In genomic region chr8:44933478-44933877, GRCm38 (mm10) we compare ENCODE assay signal across 8 mouse cellular contexts. TPM values are rescaled to one million over a fixed set of nuclear protein-coding genes. Genes with fewer than 3 reads are reported as not detected.
DNase-seq lines count a peak whose midpoint lies in the region; ATAC-seq and TF ChIP-seq lines count a peak whose summit lies in the region.

No protein-coding gene starts in this region.

- 0 out of 2 replicates have a peak, but pooled peaks cover 2% of the 10 kb centered on the region for H3K9me3 ChIP-seq in limb, embryonic 11.5 days (ENCODE audit: control insufficient read depth, low read length)
- no peaks in the 10 kb centered on the region for H3K9me3 ChIP-seq in limb, embryonic 10.5 days (replicated peaks)
- H3K9me3 ChIP-seq in hindbrain, embryonic 16.5 days (ENCODE audit: control insufficient read depth, low read length), result peaks cover 2% of the 10 kb centered on the region; the same call in 1 of the 2 replicates
- H3K9me3 ChIP-seq in neural tube, embryonic 15.5 days (replicated peaks), result no peaks in the 10 kb centered on the region

- no peak overlapping the region for H3K4me3 ChIP-seq in limb, embryonic 11.5 days (ENCODE audit: low read depth, low read length)
- H3K4me3 ChIP-seq in limb, embryonic 10.5 days, result no peak overlapping the region
- peak overlapping the region; percentile 89 for H3K4me3 ChIP-seq in hindbrain, embryonic 16.5 days (ENCODE audit: low read length)
- peak overlapping the region; percentile 81 for H3K4me3 ChIP-seq in neural tube, embryonic 15.5 days (replicated peaks)
- H3K4me3 ChIP-seq in thymus, adult 2 months (ENCODE audit: control insufficient read depth, insufficient read depth, low read length), result no peak overlapping the region

- ATAC-seq in limb, embryonic 11.5 days (ENCODE audit: insufficient number of reproducible peaks, low FRiP score, low TSS enrichment, low read depth), result no peak
- ATAC-seq in hindbrain, embryonic 16.5 days, result no peak
- no peak for ATAC-seq in neural tube, embryonic 15.5 days (ENCODE audit: low FRiP score)

- TF ChIP-seq POLR2A in thymus, adult 2 months (IDR thresholded peaks at IDR 0.05; ENCODE audit: control insufficient read depth, extremely low read depth, insufficient read depth, low read length, poor library complexity), result no peak

- no peak overlapping the region for H3K9ac ChIP-seq in limb, embryonic 11.5 days (ENCODE audit: low read length)
- H3K9ac ChIP-seq in hindbrain, embryonic 16.5 days (ENCODE audit: low read depth, low read length), result no peak overlapping the region
- H3K9ac ChIP-seq in neural tube, embryonic 15.5 days (replicated peaks), result no peak overlapping the region

- 50% methylated on average over 6 of the region's 6 CpGs for WGBS in limb, embryonic 11.5 days
- WGBS in limb, embryonic 10.5 days, result 47% methylated on average over 6 of the region's 6 CpGs
- WGBS in hindbrain, embryonic 16.5 days, result 42% methylated on average over 6 of the region's 6 CpGs
- 46% methylated on average over 6 of the region's 6 CpGs for WGBS in neural tube, embryonic 15.5 days
- WGBS in thymus, adult 2 months, result 64% methylated on average over 6 of the region's 6 CpGs

- peak overlapping the region; percentile 67; the same call in 1 of the 2 replicates for H3K4me2 ChIP-seq in limb, embryonic 11.5 days (ENCODE audit: low read depth, severe bottlenecking)
- H3K4me2 ChIP-seq in hindbrain, embryonic 16.5 days (ENCODE audit: low read length), result peak overlapping the region; percentile 96
- peak overlapping the region; percentile 95 for H3K4me2 ChIP-seq in neural tube, embryonic 15.5 days

- H3K4me1 ChIP-seq in limb, embryonic 11.5 days (ENCODE audit: control insufficient read depth, insufficient read depth, low read length), result no peaks in the 10 kb centered on the region
- peaks cover 6% of the 10 kb centered on the region; the same call in 1 of the 2 replicates for H3K4me1 ChIP-seq in limb, embryonic 10.5 days
- no peaks in the 10 kb centered on the region; the same call in 1 of the 2 replicates for H3K4me1 ChIP-seq in hindbrain, embryonic 16.5 days (ENCODE audit: control insufficient read depth, insufficient read depth, low read depth, low read length)
- H3K4me1 ChIP-seq in neural tube, embryonic 15.5 days, result peaks cover 7% of the 10 kb centered on the region; the same call in 1 of the 2 replicates
- H3K4me1 ChIP-seq in thymus, adult 2 months (replicated peaks; ENCODE audit: control insufficient read depth, insufficient read depth, low read length), result no peaks in the 10 kb centered on the region

- no peak for TF ChIP-seq CTCF in thymus, adult 2 months (IDR thresholded peaks at IDR 0.05; ENCODE audit: borderline replicate concordance, control insufficient read depth, extremely low read depth, insufficient read depth, low read length, poor library complexity)

- no peaks in the 10 kb centered on the region for H3K27me3 ChIP-seq in limb, embryonic 11.5 days (ENCODE audit: control insufficient read depth, insufficient read depth, low read length)
- H3K27me3 ChIP-seq in limb, embryonic 10.5 days (ENCODE audit: low read depth, poor library complexity, severe bottlenecking), result peaks cover 11% of the 10 kb centered on the region; the same call in 1 of the 2 replicates
- no peaks in the 10 kb centered on the region for H3K27me3 ChIP-seq in hindbrain, embryonic 16.5 days (replicated peaks; ENCODE audit: control insufficient read depth, insufficient read depth, low read length)
- no peaks in the 10 kb centered on the region for H3K27me3 ChIP-seq in neural tube, embryonic 15.5 days (replicated peaks)
- peaks cover 3% of the 10 kb centered on the region; the same call in 1 of the 2 replicates for H3K27me3 ChIP-seq in thymus, adult 2 months (ENCODE audit: control insufficient read depth, insufficient read depth, low read length)

- no peak overlapping the region for H3K27ac ChIP-seq in limb, embryonic 11.5 days (replicated peaks; ENCODE audit: low read depth, low read length)
- no peak overlapping the region for H3K27ac ChIP-seq in limb, embryonic 10.5 days
- no peak overlapping the region for H3K27ac ChIP-seq in hindbrain, embryonic 16.5 days (ENCODE audit: low read depth, low read length)
- H3K27ac ChIP-seq in neural tube, embryonic 15.5 days (replicated peaks), result no peak overlapping the region
- H3K27ac ChIP-seq in thymus, adult 2 months (ENCODE audit: control insufficient read depth, insufficient read depth, low read length), result no peak overlapping the region

- peak; percentile 26 to 32 for DNase-seq in adrenal gland, postnatal 36 days
- DNase-seq in adrenal gland, adult 8-10 months, result no peak
- no peak for DNase-seq in limb, embryonic 11.5 days (ENCODE audit: low spot score)
- no peak for DNase-seq in limb, embryonic 10.5 days (ENCODE audit: low spot score)
- DNase-seq in layer of hippocampus, postnatal 10 days (ENCODE audit: low spot score in 2 of 2), result no peak
- no peak for DNase-seq in thymus, adult 2 months

- H3K36me3 ChIP-seq in limb, embryonic 11.5 days (ENCODE audit: control insufficient read depth, insufficient read depth, low read length), result no peaks in the 10 kb centered on the region
- no peaks in the 10 kb centered on the region for H3K36me3 ChIP-seq in limb, embryonic 10.5 days
- H3K36me3 ChIP-seq in hindbrain, embryonic 16.5 days (ENCODE audit: control insufficient read depth, insufficient read depth, low read length), result no peaks in the 10 kb centered on the region
- H3K36me3 ChIP-seq in neural tube, embryonic 15.5 days, result no peaks in the 10 kb centered on the region
- H3K36me3 ChIP-seq in thymus, adult 2 months (ENCODE audit: control insufficient read depth, insufficient read depth, low read length), result no peaks in the 10 kb centered on the region

RNA-seq across cellular contexts. Expression of gene Fat1, which starts 1.8 kb away (rescaled TPM):
- total RNA-seq in adrenal gland, postnatal 36 days (2021), result 100 to 1,000 TPM in 1 of 2 experiments, 10 to 100 TPM in 1; 79.2 to 110 TPM
- 10 to 100 TPM; 49.0 to 69.7 (median 55.0) TPM for total RNA-seq in adrenal gland, adult 8-10 months (2022)
- 35.6 and 37.0 TPM in 2 replicates for polyA plus RNA-seq in limb, embryonic 11.5 days (2014; fragmentation: Nextera tagmentation; extraction: Ambion mirVana)
- polyA plus RNA-seq in limb, embryonic 10.5 days (2016; fragmentation: Nextera tagmentation; extraction: Ambion mirVana), result 17.2 and 20.1 TPM in 2 replicates
- polyA plus RNA-seq in hindbrain, embryonic 16.5 days (2015; fragmentation: Nextera tagmentation; extraction: Ambion mirVana), result 14.8 and 16.0 TPM in 2 replicates
- polyA plus RNA-seq in neural tube, embryonic 15.5 days (2015; fragmentation: Nextera tagmentation; extraction: Ambion mirVana), result 12.3 and 12.5 TPM in 2 replicates
- total RNA-seq in layer of hippocampus, postnatal 10 days (2021), result 10 to 100 TPM; 43.1 to 43.4 TPM
- polyA plus RNA-seq in thymus, adult 2 months (2012; rRNA removed), result 7.7 and 10.2 TPM in 2 replicates

Comparison
In these comparisons a context has a peak if more than half of its experiments do, and no peak if none do; other contexts are left out.
1. DNase-seq: peak in adrenal gland, postnatal 36 days (2 of 2); none in adrenal gland, adult 8-10 months (single experiment), limb, embryonic 11.5 days (single experiment), limb, embryonic 10.5 days (single experiment), layer of hippocampus, postnatal 10 days (0 of 2) and thymus, adult 2 months (single experiment).
2. H3K4me3 ChIP-seq: peak in hindbrain, embryonic 16.5 days (single experiment) and neural tube, embryonic 15.5 days (single experiment); none in limb, embryonic 11.5 days (single experiment), limb, embryonic 10.5 days (single experiment) and thymus, adult 2 months (single experiment).
3. Peak in every context shown above with its lines, with median percentiles within 50 percentile points of each other: H3K4me2 ChIP-seq.